Mouse (Mus musculus) frontal cortex, postnatal 36 days (tissue): ENCODE results near the gene Spata48.

Experiments
- DNase-seq, 2 experiments: peaks; one replicate each; pipeline ENCODE4 v3.0.0; 2022; ENCODE audit warnings: low spot score in 2 of 2

The Spata48 gene

GRCm38 (mm10) chr11:11536295-11536694 is 74.4 kb downstream of the Spata48 start:
- no peak for DNase-seq

GRCm38 (mm10) chr11:11545948-11546347 is 84.1 kb downstream of the Spata48 start:
- DNase-seq, result no peak

GRCm38 (mm10) chr11:11546903-11547511 is 85.1 kb downstream of the Spata48 start:
- no peak for DNase-seq

GRCm38 (mm10) chr11:11547597-11548240 is 85.8 kb downstream of the Spata48 start:
- no peak for DNase-seq

- DNase-seq, result no peak
Observed at GRCm38 (mm10) chr11:11555563-11555962, 93.7 kb downstream of the Spata48 start.

- no peak for DNase-seq
Observed at GRCm38 (mm10) chr11:11556186-11556585, 94.3 kb downstream of the Spata48 start.

GRCm38 (mm10) chr11:11557173-11557967 is 95.5 kb downstream of the Spata48 start:
- peak; percentile 30 to 58 for DNase-seq

GRCm38 (mm10) chr11:11558662-11559061 is 96.8 kb downstream of the Spata48 start:
- no peak for DNase-seq

- DNase-seq, result no peak
Observed at GRCm38 (mm10) chr11:11559099-11559686, 97.3 kb downstream of the Spata48 start.

- DNase-seq, result no peak
Observed at GRCm38 (mm10) chr11:11561118-11561517, 99.2 kb downstream of the Spata48 start.

GRCm38 (mm10) chr11:11564266-11565044 is 102.6 kb downstream of the Spata48 start:
- no peak for DNase-seq
